Mouse (Mus musculus): ENCODE measurements around the gene Bicc1.
A peak's percentile ranks its signal among the peaks of the same experiment; 100 is the strongest.
"Not testable (repeated sequence)": the region's sequence is repeated elsewhere in the genome, so short reads cannot be mapped to it uniquely, and the experiment has no call there.

The Bicc1 gene

GRCm38 (mm10) chr10:70952056-70952769, 207.3 kb downstream of the Bicc1 start:
- DNase-seq (ENCODE audit: inconsistent age in 2 of 2, low spot score in 1 of 2): no peak

- no peak for DNase-seq (ENCODE audit: inconsistent age in 2 of 2, low spot score in 1 of 2)
Observed at GRCm38 (mm10) chr10:70950105-70950424, 209.4 kb downstream of the Bicc1 start.

GRCm38 (mm10) chr10:70949254-70950104, 210.0 kb downstream of the Bicc1 start:
- peak in 1 of 2 experiments; percentile 32 for DNase-seq (ENCODE audit: inconsistent age in 2 of 2, low spot score in 1 of 2)

GRCm38 (mm10) chr10:70948276-70948675, 211.2 kb downstream of the Bicc1 start:
- no peak for DNase-seq (ENCODE audit: inconsistent age in 2 of 2, low spot score in 1 of 2)

- not testable (repeated sequence) for DNase-seq (ENCODE audit: inconsistent age in 2 of 2, low spot score in 1 of 2)
Observed at GRCm38 (mm10) chr10:70946121-70946520, 213.4 kb downstream of the Bicc1 start.

- DNase-seq (ENCODE audit: inconsistent age in 2 of 2, low spot score in 1 of 2): no peak
Observed at GRCm38 (mm10) chr10:70945076-70945475, 214.4 kb downstream of the Bicc1 start.

- peak in 1 of 2 experiments; percentile 28 for DNase-seq (ENCODE audit: inconsistent age in 2 of 2, low spot score in 1 of 2)
Observed at GRCm38 (mm10) chr10:70941623-70942022, 217.9 kb downstream of the Bicc1 start.

- peak in 1 of 2 experiments; percentile 28 for DNase-seq (ENCODE audit: inconsistent age in 2 of 2, low spot score in 1 of 2)
Observed at GRCm38 (mm10) chr10:70939751-70940150, 219.7 kb downstream of the Bicc1 start.

- DNase-seq (ENCODE audit: inconsistent age in 2 of 2, low spot score in 1 of 2): no peak
Observed at GRCm38 (mm10) chr10:70937450-70937849, 222.1 kb downstream of the Bicc1 start.

- no peak for DNase-seq (ENCODE audit: inconsistent age in 2 of 2, low spot score in 1 of 2)
Observed at GRCm38 (mm10) chr10:70936008-70936407, 223.5 kb downstream of the Bicc1 start.

- no peak for DNase-seq (ENCODE audit: inconsistent age in 2 of 2, low spot score in 1 of 2)
Observed at GRCm38 (mm10) chr10:70926126-70926525, 233.4 kb downstream of the Bicc1 start.

- peak in 1 of 2 experiments; percentile 48 for DNase-seq (ENCODE audit: inconsistent age in 2 of 2, low spot score in 1 of 2)
Observed at GRCm38 (mm10) chr10:70924348-70924747, 235.2 kb downstream of the Bicc1 start.

- DNase-seq (ENCODE audit: inconsistent age in 2 of 2, low spot score in 1 of 2): no peak
Observed at GRCm38 (mm10) chr10:70923936-70924335, 235.6 kb downstream of the Bicc1 start.

- no peak for DNase-seq (ENCODE audit: inconsistent age in 2 of 2, low spot score in 1 of 2)
Observed at GRCm38 (mm10) chr10:70921481-70921880, 238.0 kb downstream of the Bicc1 start.

GRCm38 (mm10) chr10:70919851-70920250, 239.6 kb downstream of the Bicc1 start:
- DNase-seq (ENCODE audit: inconsistent age in 2 of 2, low spot score in 1 of 2): no peak

GRCm38 (mm10) chr10:70919031-70919663, 240.4 kb downstream of the Bicc1 start:
- no peak for DNase-seq (ENCODE audit: inconsistent age in 2 of 2, low spot score in 1 of 2)

GRCm38 (mm10) chr10:70916697-70917096, 242.8 kb downstream of the Bicc1 start:
- no peak for DNase-seq (ENCODE audit: inconsistent age in 2 of 2, low spot score in 1 of 2)

- DNase-seq (ENCODE audit: inconsistent age in 2 of 2, low spot score in 1 of 2): no peak
Observed at GRCm38 (mm10) chr10:70915096-70915495, 244.4 kb downstream of the Bicc1 start.

- DNase-seq (ENCODE audit: inconsistent age in 2 of 2, low spot score in 1 of 2): peak; percentile 19 to 68
Observed at GRCm38 (mm10) chr10:70903936-70904335, 255.6 kb downstream of the Bicc1 start.

- DNase-seq (ENCODE audit: inconsistent age in 2 of 2, low spot score in 1 of 2): peak; percentile 15 to 63
Observed at GRCm38 (mm10) chr10:70902751-70903485, 256.6 kb downstream of the Bicc1 start.
